Mouse (Mus musculus) MEL (cell line): ENCODE results near the gene Ptprh.

Source experiments
- CTCF ChIP-seq, 3 experiments: IDR thresholded peaks in 2 of 3; conservative IDR thresholded peaks in 1 of 3; 2 replicates each; pipeline ENCODE4 v1.5.1; 2011 to 2012; ENCODE audit warnings: low read length in 3 of 3, low read depth in 2 of 3, mild to moderate bottlenecking in 2 of 3, improper control_type of control experiment in 1 of 3, inconsistent platforms in 1 of 3, mixed read lengths in 1 of 3, moderate library complexity in 1 of 3; ENCODE audit not compliant: control insufficient read depth in 1 of 3, insufficient read depth in 1 of 3, poor library complexity in 1 of 3, severe bottlenecking in 1 of 3
- EP300 ChIP-seq, 2 experiments: IDR thresholded peaks; 2 replicates each; pipeline ENCODE4 v1.6.1; 2011; ENCODE audit warnings: improper control_type of control experiment in 2 of 2, low read length in 2 of 2, low read depth in 1 of 2, mild to moderate bottlenecking in 1 of 2
- GATA1 ChIP-seq: IDR thresholded peaks from 2 replicates; pipeline ENCODE4 v1.6.1; 2011; ENCODE audit warnings: low read depth, low read length, improper control_type of control experiment
- JUND ChIP-seq: IDR thresholded peaks from 2 replicates; pipeline ENCODE4 v1.6.1; 2011; ENCODE audit warnings: low read depth, mild to moderate bottlenecking, improper control_type of control experiment, low read length
- MAX ChIP-seq: IDR thresholded peaks from 2 replicates; pipeline ENCODE4 v1.6.1; 2011; ENCODE audit warnings: low read length, improper control_type of control experiment
- MXI1 ChIP-seq: IDR thresholded peaks from 2 replicates; pipeline ENCODE4 v1.6.1; 2011; ENCODE audit warnings: mild to moderate bottlenecking, low read depth, low read length, improper control_type of control experiment
- SMC3 ChIP-seq: IDR thresholded peaks from 2 replicates; pipeline ENCODE4 v1.6.1; 2011; ENCODE audit warnings: low read depth, low read length, improper control_type of control experiment
- TCF12 ChIP-seq: IDR thresholded peaks from 2 replicates; pipeline ENCODE4 v1.6.1; 2014; ENCODE audit warnings: low read depth, mild to moderate bottlenecking, inconsistent platforms, low read length, improper control_type of control experiment, moderate library complexity
- ZC3H11A ChIP-seq: IDR thresholded peaks from 2 replicates; pipeline ENCODE4 v1.6.1; 2012; ENCODE audit warnings: low read depth, mild to moderate bottlenecking, inconsistent platforms, low read length, improper control_type of control experiment
- ZKSCAN1 ChIP-seq: IDR thresholded peaks from 2 replicates; pipeline ENCODE4 v1.6.1; 2012; ENCODE audit warnings: low read depth, mild to moderate bottlenecking, inconsistent platforms, low read length, improper control_type of control experiment, moderate library complexity

GRCm38 (mm10) chr7:4515853-4516252, 88.0 kb downstream of the Ptprh start:
- TF ChIP-seq EP300 (IDR thresholded peaks at IDR 0.05; ENCODE audit: low read depth in 1 of 2, low read length in 2 of 2), result no peak
- no peak for TF ChIP-seq CTCF (IDR thresholded peaks at IDR 0.05 in 2 of 3, conservative IDR thresholded peaks at IDR 0.05 in 1 of 3; ENCODE audit: control insufficient read depth in 1 of 3, insufficient read depth in 1 of 3, low read depth in 2 of 3, low read length in 3 of 3, poor library complexity in 1 of 3, severe bottlenecking in 1 of 3)
- no peak for TF ChIP-seq MAX
- no peak for TF ChIP-seq MXI1
- TF ChIP-seq SMC3, result no peak
- TF ChIP-seq TCF12, result no peak
- TF ChIP-seq GATA1, result no peak
- TF ChIP-seq JUND, result no peak
- TF ChIP-seq ZKSCAN1, result no peak
- TF ChIP-seq ZC3H11A, result no peak
